Mouse (Mus musculus): ENCODE results near the gene Zbtb7a. TPM values are rescaled to one million over a fixed set of nuclear protein-coding genes. Genes with fewer than 3 reads are reported as not detected.

Zbtb7a gene
- total RNA-seq, 2 experiments from 2014 or later, result 114 TPM

GRCm38 (mm10) chr10:81138131-81138782, 3.2 kb downstream of the Zbtb7a start:
- DNase-seq (ENCODE audit: low spot score in 2 of 2), result no peak
- intact Hi-C loops (cut with DNase I), result no loop called here

- no peak for DNase-seq (ENCODE audit: low spot score in 2 of 2)
- intact Hi-C loops (cut with DNase I), result no loop called here
Observed at GRCm38 (mm10) chr10:81138821-81139528, 4.0 kb downstream of the Zbtb7a start.

- intact Hi-C loops (cut with DNase I), result no loop called here
- DNase-seq (ENCODE audit: low spot score in 2 of 2), result no peak
Observed at GRCm38 (mm10) chr10:81139529-81139846, 4.5 kb downstream of the Zbtb7a start.

- no peak for DNase-seq (ENCODE audit: low spot score in 2 of 2)
- intact Hi-C loops (cut with DNase I), result no loop called here
Observed at GRCm38 (mm10) chr10:81140005-81140404, 5.0 kb downstream of the Zbtb7a start.

GRCm38 (mm10) chr10:81140717-81141454, 5.9 kb downstream of the Zbtb7a start:
- no peak for DNase-seq (ENCODE audit: low spot score in 2 of 2)
- intact Hi-C loops (cut with DNase I), result no loop called here

GRCm38 (mm10) chr10:81141455-81142210, 6.6 kb downstream of the Zbtb7a start:
- DNase-seq (ENCODE audit: low spot score in 2 of 2), result no peak
- intact Hi-C loops (cut with DNase I), result no loop called here

- intact Hi-C loops (cut with DNase I), result no loop called here
- DNase-seq (ENCODE audit: low spot score in 2 of 2), result no peak
Observed at GRCm38 (mm10) chr10:81142551-81142981, 7.5 kb downstream of the Zbtb7a start.

GRCm38 (mm10) chr10:81143157-81143633, 8.2 kb downstream of the Zbtb7a start:
- no peak for DNase-seq (ENCODE audit: low spot score in 2 of 2)
- intact Hi-C loops (cut with DNase I), result no loop called here

- intact Hi-C loops (cut with DNase I), result no loop called here
- DNase-seq (ENCODE audit: low spot score in 2 of 2), result no peak
Observed at GRCm38 (mm10) chr10:81143845-81144437, 8.9 kb downstream of the Zbtb7a start.

- intact Hi-C loops (cut with DNase I), result no loop called here
- no peak for DNase-seq (ENCODE audit: low spot score in 2 of 2)
Observed at GRCm38 (mm10) chr10:81144667-81145066, 9.6 kb downstream of the Zbtb7a start.

GRCm38 (mm10) chr10:81145307-81145706, 10.3 kb downstream of the Zbtb7a start:
- intact Hi-C loops (cut with DNase I), result no loop called here
- no peak for DNase-seq (ENCODE audit: low spot score in 2 of 2)

- DNase-seq (ENCODE audit: low spot score in 2 of 2), result no peak
- intact Hi-C loops (cut with DNase I), result no loop called here
Observed at GRCm38 (mm10) chr10:81145778-81146177, 10.8 kb downstream of the Zbtb7a start.

- intact Hi-C loops (cut with DNase I), result no loop called here
- DNase-seq (ENCODE audit: low spot score in 2 of 2), result no peak
Observed at GRCm38 (mm10) chr10:81146296-81146695, 11.3 kb downstream of the Zbtb7a start.

- no peak for DNase-seq (ENCODE audit: low spot score in 2 of 2)
- intact Hi-C loops (cut with DNase I), result no loop called here
Observed at GRCm38 (mm10) chr10:81151261-81151660, 16.2 kb downstream of the Zbtb7a start.

- DNase-seq (ENCODE audit: low spot score in 2 of 2), result no peak
- intact Hi-C loops (cut with DNase I), result no loop called here
Observed at GRCm38 (mm10) chr10:81152609-81153008, 17.6 kb downstream of the Zbtb7a start.

- intact Hi-C loops (cut with DNase I), result no loop called here
- no peak for DNase-seq (ENCODE audit: low spot score in 2 of 2)
Observed at GRCm38 (mm10) chr10:81154313-81154712, 19.3 kb downstream of the Zbtb7a start.

GRCm38 (mm10) chr10:81154736-81155135, 19.7 kb downstream of the Zbtb7a start:
- no peak for DNase-seq (ENCODE audit: low spot score in 2 of 2)
- intact Hi-C loops (cut with DNase I), result no loop called here

- intact Hi-C loops (cut with DNase I), result no loop called here
- no peak for DNase-seq (ENCODE audit: low spot score in 2 of 2)
Observed at GRCm38 (mm10) chr10:81161602-81162317, 26.7 kb downstream of the Zbtb7a start.

- no peak for DNase-seq (ENCODE audit: low spot score in 2 of 2)
- intact Hi-C loops (cut with DNase I), result no loop called here
Observed at GRCm38 (mm10) chr10:81162318-81162652, 27.3 kb downstream of the Zbtb7a start.
